Mouse (Mus musculus) G1E (cell line): ENCODE data around the gene Rabep1. TPM values are rescaled to one million over a fixed set of nuclear protein-coding genes. Genes with fewer than 3 reads are reported as not detected.

Experiments used
- ATAC-seq: 2 replicates; pipeline ENCODE4 v1.8.0; 2016; ENCODE audit warnings: mild to moderate bottlenecking; ENCODE audit not compliant: insufficient number of reproducible peaks, poor library complexity, low FRiP score, severe bottlenecking; ENCODE audit errors: extremely low read depth
- DNase-seq: peaks from one replicate; pipeline ENCODE4 v3.0.0; 2012; ENCODE audit warnings: low spot score
- H3K27me3 ChIP-seq: 2 replicates; pipeline ENCODE4 v1.6.1; 2012; ENCODE audit warnings: mild to moderate bottlenecking, low read length, inconsistent platforms; ENCODE audit not compliant: insufficient read depth
- H3K36me3 ChIP-seq: replicated peaks from 2 replicates; pipeline ENCODE3; 2012; ENCODE audit warnings: mild to moderate bottlenecking, inconsistent platforms
- H3K4me1 ChIP-seq: 2 replicates; pipeline ENCODE4 v1.6.1; 2012; ENCODE audit warnings: low read depth, low read length, inconsistent platforms, mixed read lengths; ENCODE audit not compliant: insufficient read depth
- H3K4me3 ChIP-seq: 2 replicates; pipeline ENCODE4 v1.5.1; 2012; ENCODE audit warnings: low read depth, mild to moderate bottlenecking, inconsistent platforms, low read length, moderate library complexity, mixed read lengths
- H3K9me3 ChIP-seq: replicated peaks from 2 replicates; pipeline ENCODE4 v1.6.1; 2012; ENCODE audit warnings: inconsistent platforms
- CTCF ChIP-seq: IDR thresholded peaks from 2 replicates; pipeline ENCODE4 v1.5.1; 2012; ENCODE audit warnings: low read depth, low read length, inconsistent platforms, mixed read lengths
- GATA1 ChIP-seq: IDR thresholded peaks from 2 replicates; pipeline ENCODE4 v1.6.1; 2012; ENCODE audit warnings: borderline replicate concordance, low read length, inconsistent platforms, mixed read lengths
- GATA2 ChIP-seq: IDR thresholded peaks from 2 replicates; pipeline ENCODE4 v1.6.1; 2012; ENCODE audit warnings: low read depth, low read length, inconsistent platforms, borderline replicate concordance
- POLR2AphosphoS5 ChIP-seq: IDR thresholded peaks from 2 replicates; pipeline ENCODE4 v1.6.1; 2012; ENCODE audit warnings: low read depth, low read length, inconsistent platforms; ENCODE audit not compliant: insufficient replicate concordance
- TAL1 ChIP-seq: conservative IDR thresholded peaks from 2 replicates; pipeline ENCODE4 v1.6.1; 2012; ENCODE audit warnings: low read depth, low read length, inconsistent platforms, mixed read lengths
- polyA plus RNA-seq: library from polyadenylated mRNA; stranded (reverse); fragments of >175 nt; gene quantifications from 2 replicates; pipeline ENCODE4 v1.2.3, GENCODE M21; 2012
- total RNA-seq, 2 experiments: library from RNA; stranded (forward) in 1 of 2; stranded (reverse) in 1 of 2; fragments of 200-1000 nt in 1 of 2; fragments of >200 nt in 1 of 2; fragmentation: Nextera tagmentation in 1 of 2; gene quantifications; 2 replicates each; pipeline ENCODE4 v1.2.3; 2014 to 2017

Rabep1 gene
- total and polyA plus RNA-seq, 3 experiments: 18.1 to 111 (median 50.1) TPM

GRCm38 (mm10) chr11:70838610-70839009, 6.0 kb upstream of the Rabep1 start:
- ATAC-seq (no peak), DNase-seq (no peak)
- H3K27me3 ChIP-seq: peaks cover 23% of the 10 kb centered on the region
- no peaks in the 10 kb centered on the region for H3K36me3 ChIP-seq
- no peak overlapping the region for H3K4me3 ChIP-seq
- H3K9me3 ChIP-seq: no peaks in the 10 kb centered on the region; the same call in 1 of the 2 replicates
- H3K4me1 ChIP-seq: peaks cover 3% of the 10 kb centered on the region; the same call in 1 of the 2 replicates
- TF ChIP-seq GATA1 (no peak), TAL1 (no peak), CTCF (no peak), GATA2 (no peak), POLR2AphosphoS5 (no peak)

- TF ChIP-seq GATA2: no peak
- TF ChIP-seq TAL1: no peak
- no peak for TF ChIP-seq POLR2AphosphoS5
- no peak for TF ChIP-seq GATA1
- no peak for TF ChIP-seq CTCF
- Histone ChIP-seq H3K4me3 (no peak overlapping the region), H3K36me3 (peaks cover 1% of the 10 kb centered on the region), H3K27me3 (peaks cover 17% of the 10 kb centered on the region), H3K4me1 (peaks cover 31% of the 10 kb centered on the region), H3K9me3 (no peaks in the 10 kb centered on the region)
- ATAC-seq (no peak), DNase-seq (no peak)
Measured at GRCm38 (mm10) chr11:70842983-70843382, 1.6 kb upstream of the Rabep1 start.

- Histone ChIP-seq H3K4me1 (peaks cover 33% of the 10 kb centered on the region), H3K4me3 (peak overlapping the region; percentile 91), H3K27me3 (peaks cover 10% of the 10 kb centered on the region), H3K36me3 (peaks cover 2% of the 10 kb centered on the region), H3K9me3 (no peaks in the 10 kb centered on the region)
- TF ChIP-seq GATA2: no peak
- no peak for TF ChIP-seq POLR2AphosphoS5
- TF ChIP-seq CTCF: no peak
- TF ChIP-seq TAL1: no peak
- no peak for TF ChIP-seq GATA1
- ATAC-seq: no peak
- DNase-seq: no peak
Measured at GRCm38 (mm10) chr11:70843701-70844551, 652 bp upstream of the Rabep1 start.

GRCm38 (mm10) chr11:70845457-70845978, 940 bp downstream of the Rabep1 start:
- DNase-seq (no peak), ATAC-seq (no peak)
- TF ChIP-seq POLR2AphosphoS5 (no peak), GATA2 (no peak), CTCF (no peak), GATA1 (no peak), TAL1 (no peak)
- Histone ChIP-seq H3K27me3 (peaks cover 9% of the 10 kb centered on the region), H3K4me3 (peak overlapping the region; percentile 91), H3K9me3 (no peaks in the 10 kb centered on the region), H3K4me1 (peaks cover 36% of the 10 kb centered on the region), H3K36me3 (peaks cover 5% of the 10 kb centered on the region)

- Histone ChIP-seq H3K4me3 (peak overlapping the region; percentile 91), H3K27me3 (peaks cover 5% of the 10 kb centered on the region; the same call in 1 of the 2 replicates), H3K9me3 (no peaks in the 10 kb centered on the region), H3K36me3 (peaks cover 5% of the 10 kb centered on the region), H3K4me1 (peaks cover 40% of the 10 kb centered on the region)
- no peak for TF ChIP-seq POLR2AphosphoS5
- no peak for TF ChIP-seq CTCF
- no peak for TF ChIP-seq GATA2
- TF ChIP-seq TAL1: no peak
- TF ChIP-seq GATA1: no peak
- DNase-seq (no peak), ATAC-seq (no peak)
Measured at GRCm38 (mm10) chr11:70846029-70846428, 1.5 kb downstream of the Rabep1 start.

GRCm38 (mm10) chr11:70860371-70860770, 15.8 kb downstream of the Rabep1 start:
- DNase-seq (no peak), ATAC-seq (no peak)
- H3K4me1 ChIP-seq: peaks cover 40% of the 10 kb centered on the region
- no peak for TF ChIP-seq GATA1
- no peak for TF ChIP-seq GATA2
- TF ChIP-seq TAL1: no peak
- no peak for TF ChIP-seq CTCF
- no peak for TF ChIP-seq POLR2AphosphoS5
- no peaks in the 10 kb centered on the region for H3K9me3 ChIP-seq
- H3K4me3 ChIP-seq: no peak overlapping the region
- H3K27me3 ChIP-seq: no peaks in the 10 kb centered on the region
- peaks cover 13% of the 10 kb centered on the region for H3K36me3 ChIP-seq
